Mouse (Mus musculus) bone marrow, adult 2 months (tissue): ENCODE results near the gene Cyp2r1.

ENCODE experiments used
- CTCF ChIP-seq: fragments of 200-500 bp; IDR thresholded peaks from 2 replicates; pipeline ENCODE4 v1.5.1; 2011; ENCODE audit warnings: low read length, control low read depth; ENCODE audit not compliant: control insufficient read depth, insufficient read depth
- POLR2A ChIP-seq: fragments of 200-500 bp; IDR thresholded peaks from 2 replicates; pipeline ENCODE4 v1.6.1; 2011; ENCODE audit warnings: low read depth, mild to moderate bottlenecking, control low read depth, low read length, borderline replicate concordance; ENCODE audit not compliant: control insufficient read depth

- TF ChIP-seq CTCF (no peak), POLR2A (no peak)
These were observed 36.5 kb downstream of the Cyp2r1 start for GRCm38 (mm10) chr7:114526245-114526644.
